Mouse (Mus musculus) CH12.LX (cell line): Measurements from ENCODE around the gene Wipi2.

Experiments used
- CHD2 ChIP-seq: IDR thresholded peaks from 2 replicates; pipeline ENCODE4 v1.6.1; 2011; ENCODE audit warnings: low read length, improper control_type of control experiment
- CTCF ChIP-seq, 2 experiments: IDR thresholded peaks in 1 of 2; conservative IDR thresholded peaks in 1 of 2; 2 replicates each; pipeline ENCODE4 v1.5.1; 2011 to 2012; ENCODE audit warnings: low read depth in 2 of 2, low read length in 2 of 2, improper control_type of control experiment in 1 of 2, inconsistent platforms in 1 of 2, mild to moderate bottlenecking in 1 of 2, moderate library complexity in 1 of 2
- EP300 ChIP-seq: IDR thresholded peaks from 2 replicates; pipeline ENCODE4 v1.6.1; 2011; ENCODE audit warnings: low read length, improper control_type of control experiment
- HCFC1 ChIP-seq: IDR thresholded peaks from 2 replicates; pipeline ENCODE4 v1.6.1; 2012; ENCODE audit warnings: low read depth, mild to moderate bottlenecking, inconsistent platforms, low read length, improper control_type of control experiment
- KAT2A ChIP-seq: IDR thresholded peaks from 2 replicates; pipeline ENCODE4 v1.6.1; 2012; ENCODE audit warnings: low read length, improper control_type of control experiment, inconsistent platforms; ENCODE audit not compliant: insufficient replicate concordance
- MAX ChIP-seq: IDR thresholded peaks from 2 replicates; pipeline ENCODE4 v1.6.1; 2011; ENCODE audit warnings: low read length, improper control_type of control experiment
- MAZ ChIP-seq: IDR thresholded peaks from 2 replicates; pipeline ENCODE4 v1.6.1; 2012; ENCODE audit warnings: low read depth, mild to moderate bottlenecking, inconsistent platforms, low read length, improper control_type of control experiment, moderate library complexity
- MYC ChIP-seq: IDR thresholded peaks from 2 replicates; pipeline ENCODE4 v1.6.1; 2011; ENCODE audit warnings: low read depth, mild to moderate bottlenecking, improper control_type of control experiment, low read length
- NELFE ChIP-seq: IDR thresholded peaks from 2 replicates; pipeline ENCODE4 v1.6.1; 2011; ENCODE audit warnings: low read depth, low read length, improper control_type of control experiment
- POLR2A ChIP-seq: IDR thresholded peaks from 2 replicates; pipeline ENCODE4 v1.6.1; 2011; ENCODE audit warnings: low read depth, mild to moderate bottlenecking, improper control_type of control experiment, low read length
- RCOR1 ChIP-seq: conservative IDR thresholded peaks from 2 replicates; pipeline ENCODE4 v1.6.1; 2012; ENCODE audit warnings: low read depth, mild to moderate bottlenecking, inconsistent platforms, low read length, improper control_type of control experiment
- TBP ChIP-seq: conservative IDR thresholded peaks from 2 replicates; pipeline ENCODE4 v1.6.1; 2011; ENCODE audit warnings: low read depth, low read length, improper control_type of control experiment
- ZKSCAN1 ChIP-seq: IDR thresholded peaks from 2 replicates; pipeline ENCODE4 v1.6.1; 2012; ENCODE audit warnings: low read depth, inconsistent platforms, low read length, improper control_type of control experiment, borderline replicate concordance
- ZNF384 ChIP-seq: IDR thresholded peaks from 2 replicates; pipeline ENCODE4 v1.6.1; 2012; ENCODE audit warnings: low read depth, low read length, improper control_type of control experiment, inconsistent platforms

DNA sequence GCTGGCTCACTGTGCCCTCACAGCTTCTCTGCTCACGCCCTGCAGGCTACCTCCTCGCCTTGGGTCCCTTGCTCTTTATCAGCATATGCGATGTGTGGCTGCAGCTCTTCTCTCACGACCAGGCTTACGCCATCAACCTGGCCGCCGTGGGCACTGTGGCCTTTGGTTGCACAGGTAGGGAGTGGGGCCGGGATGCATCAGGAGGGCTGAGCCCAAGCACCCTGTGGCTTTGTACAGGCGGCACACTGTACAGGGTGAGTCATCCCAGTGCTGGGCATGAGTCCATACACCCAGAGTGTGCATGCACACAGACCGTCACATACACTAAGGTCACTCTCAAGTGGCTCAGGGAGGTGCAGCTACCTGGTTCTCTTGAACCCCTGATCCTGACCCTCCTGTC is 86.5 kb downstream of the Wipi2 start:
- no peak for TF ChIP-seq CTCF (conservative IDR thresholded peaks at IDR 0.05 in 1 of 2, IDR thresholded peaks at IDR 0.05 in 1 of 2; ENCODE audit: low read depth in 2 of 2, low read length in 2 of 2)
- no peak for TF ChIP-seq KAT2A
- TF ChIP-seq MAZ: no peak
- no peak for TF ChIP-seq POLR2A
- TF ChIP-seq NELFE: no peak
- no peak for TF ChIP-seq ZNF384
- TF ChIP-seq MAX: no peak
- no peak for TF ChIP-seq HCFC1
- no peak for TF ChIP-seq RCOR1
- no peak for TF ChIP-seq EP300
- TF ChIP-seq TBP: no peak
- TF ChIP-seq CHD2: no peak
- no peak for TF ChIP-seq ZKSCAN1
- TF ChIP-seq MYC: no peak
